Mouse (Mus musculus): ENCODE data around the gene Serinc3. TPM values are rescaled to one million over a fixed set of nuclear protein-coding genes. Genes with fewer than 3 reads are reported as not detected.
A peak's percentile ranks its signal among the peaks of the same experiment; 100 is the strongest.

Gene Serinc3
- total and polyA plus RNA-seq, 3 experiments = 345 to 611 (median 467) TPM

DNA sequence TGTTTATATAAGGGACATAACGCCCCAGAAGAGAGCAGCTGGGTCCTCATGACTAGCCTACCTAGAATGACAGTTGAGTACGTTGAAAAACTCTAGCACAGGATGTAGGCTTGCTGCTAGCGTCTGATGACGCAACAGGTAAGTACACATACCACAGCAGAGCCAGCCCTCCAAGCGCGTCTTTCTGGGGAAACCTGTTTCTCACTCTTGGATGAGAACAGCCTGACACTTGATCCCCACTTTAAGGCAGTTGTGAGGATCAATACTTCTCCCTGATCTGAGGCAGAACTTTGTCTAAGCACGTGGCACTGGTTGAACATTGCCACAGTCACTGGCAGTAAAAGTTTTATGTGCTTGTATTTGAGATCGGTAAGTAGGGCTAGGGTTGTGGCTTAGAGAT, 24.5 kb downstream of the Serinc3 start:
- Histone ChIP-seq H3K9ac (ENCODE audit: insufficient read depth, low read depth) (no peak overlapping the region), H3K27me3 (replicated peaks) (no peaks in the 10 kb centered on the region), H3K36me3 (replicated peaks in 1 of 2; ENCODE audit: control insufficient read depth in 1 of 2, insufficient read depth in 1 of 2, low read length in 1 of 2) (peaks cover 76 to 96% of the 10 kb centered on the region in 2 experiments), H3K9me3 (replicated peaks; ENCODE audit: low read length) (no peaks in the 10 kb centered on the region), H3K4me1 (ENCODE audit: control insufficient read depth in 1 of 2, insufficient read depth in 2 of 2) (no peaks in the 10 kb centered on the region; a peak in 1 of 4 replicates), H3K4me2 (ENCODE audit: insufficient read depth, low read depth, poor library complexity, severe bottlenecking) (no peak overlapping the region), H3K79me2 (replicated peaks; ENCODE audit: control insufficient read depth, extremely low read depth, insufficient read depth, poor library complexity, severe bottlenecking) (peaks cover 5% of the 10 kb centered on the region; the same call in 1 of the 2 replicates), H3K27ac (ENCODE audit: insufficient read depth, low read depth) (peak overlapping the region; percentile 42), H3K4me3 (replicated peaks in 1 of 3; ENCODE audit: low read depth in 2 of 3, low read length in 2 of 3, poor library complexity in 1 of 3) (no peak overlapping the region)
- TF ChIP-seq POLR2AphosphoS2 (IDR thresholded peaks at IDR 0.05; ENCODE audit: low read depth, low read length) (peak; percentile 80), POLR2A (IDR thresholded peaks at IDR 0.05; ENCODE audit: low read depth, low read length) (peak; percentile 51), NELFE (IDR thresholded peaks at IDR 0.05; ENCODE audit: low read depth, low read length) (no peak)
- in situ Hi-C loops (cut with MboI; ENCODE audit: low pct_ligation_motif_present, low pct_unique_long_range_greater_than_20kb, low sequenced_read_pairs) (no loop called here), dilution Hi-C loops (cut with MboI; ENCODE audit: extremely low pct_ligation_motif_present, extremely low pct_unique_long_range_greater_than_20kb, low sequenced_read_pairs) (no loop called here)
- DNase-seq (ENCODE audit: extremely low read depth) = no peak

DNA sequence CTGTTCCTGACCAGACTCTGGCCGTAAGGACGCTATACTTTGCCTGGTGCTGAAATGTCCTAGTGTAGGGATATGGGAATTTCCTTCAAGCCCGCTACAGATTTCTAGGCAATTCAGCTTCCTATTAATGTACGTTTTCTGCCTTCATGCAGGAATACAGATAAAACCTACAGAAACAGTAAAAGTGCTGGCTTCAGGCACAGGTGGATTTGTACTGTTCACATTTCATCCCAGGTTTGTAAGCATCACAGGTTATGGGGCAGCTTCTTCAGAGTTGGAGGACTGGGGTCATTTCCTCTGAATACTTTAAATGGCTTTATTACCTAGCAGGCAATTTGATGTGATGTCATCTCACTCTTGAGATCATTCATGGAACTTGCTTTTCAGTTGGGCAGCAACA, 27.1 kb downstream of the Serinc3 start:
- H3K79me2 ChIP-seq (replicated peaks; ENCODE audit: control insufficient read depth, extremely low read depth, insufficient read depth, poor library complexity, severe bottlenecking) = peaks cover 5% of the 10 kb centered on the region; the same call in 1 of the 2 replicates
- TF ChIP-seq ZC3H11A (IDR thresholded peaks at IDR 0.05; ENCODE audit: low read depth, low read length) (no peak), RCOR1 (conservative IDR thresholded peaks at IDR 0.05; ENCODE audit: low read depth, low read length) (peak; percentile 31; the same call in 1 of the 2 replicates), SMC3 (IDR thresholded peaks at IDR 0.05; ENCODE audit: low read depth, low read length) (no peak), POLR2AphosphoS2 (IDR thresholded peaks at IDR 0.05; ENCODE audit: low read depth, low read length) (peak; percentile 67; the same call in 1 of the 2 replicates), CHD2 (IDR thresholded peaks at IDR 0.05; ENCODE audit: low read length) (peak; percentile 16; the same call in 1 of the 2 replicates), SIN3A (IDR thresholded peaks at IDR 0.05; ENCODE audit: low read length) (no peak)
- H3K4me1 ChIP-seq (ENCODE audit: control insufficient read depth in 1 of 2, insufficient read depth in 2 of 2) = no peaks in the 10 kb centered on the region
- in situ Hi-C loops (cut with MboI; ENCODE audit: low pct_ligation_motif_present, low pct_unique_long_range_greater_than_20kb, low sequenced_read_pairs) = no loop called here
- dilution Hi-C loops (cut with MboI; ENCODE audit: extremely low pct_ligation_motif_present, extremely low pct_unique_long_range_greater_than_20kb, low sequenced_read_pairs) = no loop called here
- H3K9ac ChIP-seq (ENCODE audit: insufficient read depth, low read depth) = no peak overlapping the region
- peaks cover 81 to 97% of the 10 kb centered on the region in 2 experiments for H3K36me3 ChIP-seq (replicated peaks in 1 of 2; ENCODE audit: control insufficient read depth in 1 of 2, insufficient read depth in 1 of 2, low read length in 1 of 2)
- no peak overlapping the region for H3K27ac ChIP-seq (ENCODE audit: insufficient read depth, low read depth)
- no peak overlapping the region for H3K4me3 ChIP-seq (replicated peaks in 1 of 3; ENCODE audit: low read depth in 2 of 3, low read length in 2 of 3, poor library complexity in 1 of 3)
- no peaks in the 10 kb centered on the region for H3K27me3 ChIP-seq (replicated peaks)
- H3K4me2 ChIP-seq (ENCODE audit: insufficient read depth, low read depth, poor library complexity, severe bottlenecking) = no peak overlapping the region
- no peak for DNase-seq (ENCODE audit: extremely low read depth)
- peaks cover 4% of the 10 kb centered on the region for H3K9me3 ChIP-seq (replicated peaks; ENCODE audit: low read length)

DNA sequence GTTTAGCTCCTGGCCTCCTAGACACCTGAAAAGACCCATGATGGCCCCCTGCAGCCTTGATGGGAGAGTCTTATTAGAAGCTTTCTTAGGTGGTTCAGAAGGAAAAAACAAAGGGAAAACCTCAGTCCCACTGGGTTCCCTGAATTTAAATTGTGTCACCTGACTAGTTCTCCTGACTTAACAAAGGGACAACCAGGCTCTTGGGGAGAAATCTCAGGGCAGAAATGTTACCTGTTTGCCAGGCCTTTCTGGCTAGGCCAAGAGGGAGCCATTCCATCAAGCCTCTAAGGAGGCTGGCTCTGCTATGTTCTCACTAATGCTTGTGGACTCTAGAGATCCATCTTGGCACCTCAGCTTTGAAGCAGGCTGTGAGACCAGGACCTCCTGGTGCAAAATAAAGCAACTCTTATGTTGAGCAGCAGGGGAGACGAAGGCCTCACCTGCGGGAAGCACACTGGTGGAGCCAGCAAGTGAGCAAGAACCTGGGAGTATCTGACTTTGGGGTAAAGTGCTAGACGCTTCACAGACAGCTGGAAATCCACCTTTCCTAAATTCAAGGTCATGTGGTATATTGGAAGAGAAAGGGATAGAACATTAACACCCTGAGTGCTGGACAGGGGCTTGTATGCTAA, 27.6 kb downstream of the Serinc3 start:
- TF ChIP-seq CHD2 (IDR thresholded peaks at IDR 0.05; ENCODE audit: low read length) = peak; percentile 35
- TF ChIP-seq ZMIZ1 (IDR thresholded peaks at IDR 0.05; ENCODE audit: low read depth, low read length) = no peak; the same call in none of the 2 replicates
- TF ChIP-seq POLR2A (IDR thresholded peaks at IDR 0.05; ENCODE audit: low read depth, low read length) = peak; percentile 57
- 0 out of 2 replicates have a peak, but pooled peaks have one; percentile 43 for TF ChIP-seq NELFE (IDR thresholded peaks at IDR 0.05; ENCODE audit: low read depth, low read length)
- peak; percentile 31 for TF ChIP-seq POLR2AphosphoS2 (IDR thresholded peaks at IDR 0.05; ENCODE audit: low read depth, low read length)
- TF ChIP-seq SIN3A (IDR thresholded peaks at IDR 0.05; ENCODE audit: low read length) = peak; percentile 33; the same call in 1 of the 2 replicates
- TF ChIP-seq JUN (IDR thresholded peaks at IDR 0.05; ENCODE audit: insufficient read depth, low read depth, low read length) = no peak
- no peak for TF ChIP-seq MAZ (IDR thresholded peaks at IDR 0.05; ENCODE audit: low read depth, low read length)
- 0 out of 2 replicates have a peak, but pooled peaks have one; percentile 8 for TF ChIP-seq KAT2A (IDR thresholded peaks at IDR 0.05; ENCODE audit: insufficient replicate concordance, low read length)
- peak; percentile 21; the same call in 1 of the 2 replicates for TF ChIP-seq BHLHE40 (IDR thresholded peaks at IDR 0.05; ENCODE audit: low read depth, low read length)
- 0 out of 2 replicates have a peak, but pooled peaks have one; percentile 17 for TF ChIP-seq RCOR1 (conservative IDR thresholded peaks at IDR 0.05; ENCODE audit: low read depth, low read length)
- peak; percentile 4; the same call in 1 of the 2 replicates for TF ChIP-seq SMC3 (IDR thresholded peaks at IDR 0.05; ENCODE audit: low read depth, low read length)
- Histone ChIP-seq H3K9ac (ENCODE audit: insufficient read depth, low read depth) (no peak overlapping the region), H3K4me3 (replicated peaks in 1 of 3; ENCODE audit: low read depth in 2 of 3, low read length in 2 of 3, poor library complexity in 1 of 3) (no peak overlapping the region), H3K79me2 (replicated peaks; ENCODE audit: control insufficient read depth, extremely low read depth, insufficient read depth, poor library complexity, severe bottlenecking) (peaks cover 4% of the 10 kb centered on the region; the same call in 1 of the 2 replicates), H3K36me3 (replicated peaks in 1 of 2; ENCODE audit: control insufficient read depth in 1 of 2, insufficient read depth in 1 of 2, low read length in 1 of 2) (peaks cover 76 to 96% of the 10 kb centered on the region in 2 experiments), H3K4me2 (ENCODE audit: insufficient read depth, low read depth, poor library complexity, severe bottlenecking) (no peak overlapping the region), H3K27ac (ENCODE audit: insufficient read depth, low read depth) (peak overlapping the region; percentile 22; the same call in 1 of the 2 replicates), H3K27me3 (replicated peaks) (no peaks in the 10 kb centered on the region), H3K9me3 (replicated peaks; ENCODE audit: low read length) (peaks cover 4% of the 10 kb centered on the region), H3K4me1 (ENCODE audit: control insufficient read depth in 1 of 2, insufficient read depth in 2 of 2) (no peaks in the 10 kb centered on the region)
- DNase-seq (ENCODE audit: extremely low read depth) = no peak
- dilution Hi-C loops (cut with MboI; ENCODE audit: extremely low pct_ligation_motif_present, extremely low pct_unique_long_range_greater_than_20kb, low sequenced_read_pairs) (no loop called here), in situ Hi-C loops (cut with MboI; ENCODE audit: low pct_ligation_motif_present, low pct_unique_long_range_greater_than_20kb, low sequenced_read_pairs) (no loop called here)

Data from CH12.LX (cell line).